Mouse (Mus musculus): Measurements from ENCODE around the gene Fam198a.

Gene Fam198a

DNA sequence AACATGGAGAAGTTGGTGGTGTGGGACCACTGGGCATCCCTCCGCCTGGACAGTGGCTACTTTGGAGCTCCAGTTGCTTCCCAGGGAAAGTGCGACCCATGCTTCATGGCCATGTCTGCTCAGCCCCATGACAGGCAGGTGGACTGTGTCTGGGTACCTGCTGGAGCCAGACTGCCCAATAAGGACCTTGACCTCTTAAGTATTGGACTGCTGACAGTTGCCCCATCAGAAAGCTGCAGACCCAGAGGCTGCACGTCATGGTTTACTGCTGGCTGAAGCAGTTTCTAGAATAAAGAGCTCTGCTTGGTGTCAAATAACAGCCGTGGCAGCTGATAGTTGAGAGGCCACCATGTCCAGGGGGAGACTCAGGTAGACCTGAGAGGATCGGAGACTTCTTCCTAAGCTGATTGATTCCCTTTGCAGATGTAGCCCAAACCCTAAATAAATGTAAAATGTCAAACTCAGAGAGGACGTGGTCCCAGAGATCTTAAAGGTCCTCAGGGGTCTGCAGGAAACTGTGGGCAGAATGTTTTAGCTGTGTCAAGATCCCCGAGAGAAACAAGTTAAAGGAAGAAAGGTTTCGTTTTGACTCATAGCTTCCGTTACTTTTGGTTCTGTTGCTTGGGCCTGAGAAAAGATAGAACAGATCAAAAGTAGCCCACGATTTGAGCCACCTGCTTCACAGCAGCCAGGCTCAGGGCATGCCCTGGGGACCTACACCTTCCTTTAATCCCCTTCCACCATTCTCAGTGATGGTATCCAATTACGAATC, 24.0 kb upstream of the Fam198a start:
- DNase-seq (ENCODE audit: low read depth, low spot score), result no peak

DNA sequence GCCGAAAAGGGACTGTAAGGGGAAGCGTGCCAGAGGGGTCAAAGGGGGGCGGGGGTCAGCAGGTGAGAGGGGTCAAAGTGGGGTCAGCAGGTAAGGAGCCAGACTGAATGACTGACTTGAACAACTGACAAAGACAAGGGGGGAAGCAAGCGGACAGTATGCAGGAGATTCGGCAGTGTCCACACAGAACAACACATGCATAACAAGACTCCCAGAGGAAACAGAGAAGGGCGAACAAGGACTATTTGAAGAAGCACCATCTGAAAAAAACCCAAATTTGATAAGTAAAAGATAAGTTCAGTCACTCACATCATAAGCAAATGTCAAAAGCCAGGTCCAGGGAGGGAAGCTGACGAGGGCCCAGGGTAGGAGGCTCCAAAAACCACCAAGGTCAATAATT, 23.1 kb upstream of the Fam198a start:
- no peak for DNase-seq (ENCODE audit: low read depth, low spot score)

DNA sequence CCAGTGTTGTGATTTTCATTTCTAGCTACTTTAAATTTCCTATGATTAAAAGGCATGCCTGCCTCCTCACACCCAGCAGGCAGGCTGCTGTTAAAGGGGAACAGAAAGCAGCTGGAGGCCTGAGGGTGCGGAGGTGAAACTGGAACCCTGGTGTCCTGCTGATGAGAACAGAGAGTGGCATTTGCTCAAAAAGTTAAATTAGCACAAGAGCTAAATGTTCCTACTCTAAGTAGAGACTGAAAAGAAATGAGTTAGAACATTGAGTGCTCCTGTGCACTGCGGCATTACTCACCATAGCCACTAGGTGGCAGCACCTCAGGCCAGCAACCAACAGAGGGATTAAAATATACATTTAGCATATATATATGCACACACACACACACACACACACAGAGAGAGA, 22.3 kb upstream of the Fam198a start:
- DNase-seq (ENCODE audit: low read depth, low spot score), result peak; percentile 37

DNA sequence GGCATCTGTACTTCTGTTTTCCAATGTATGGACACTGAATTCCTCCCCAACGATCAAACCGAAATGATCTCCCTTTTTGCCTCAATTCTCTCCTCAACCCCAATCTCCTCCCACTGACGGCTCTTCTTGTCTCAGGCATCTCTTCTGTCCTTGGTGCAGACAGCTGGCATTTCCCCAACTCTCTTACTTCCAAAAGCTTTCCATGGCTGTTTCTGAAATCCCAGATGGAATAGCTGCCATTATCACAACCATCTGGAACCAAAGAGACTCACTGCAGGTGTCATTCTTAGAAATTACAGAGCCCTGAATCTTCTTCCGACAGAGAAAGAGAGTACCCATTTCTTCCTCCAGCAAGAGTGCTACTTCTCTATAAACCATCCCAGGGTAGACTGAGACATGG, 15.9 kb upstream of the Fam198a start:
- no peak for DNase-seq (ENCODE audit: low read depth, low spot score)

DNA sequence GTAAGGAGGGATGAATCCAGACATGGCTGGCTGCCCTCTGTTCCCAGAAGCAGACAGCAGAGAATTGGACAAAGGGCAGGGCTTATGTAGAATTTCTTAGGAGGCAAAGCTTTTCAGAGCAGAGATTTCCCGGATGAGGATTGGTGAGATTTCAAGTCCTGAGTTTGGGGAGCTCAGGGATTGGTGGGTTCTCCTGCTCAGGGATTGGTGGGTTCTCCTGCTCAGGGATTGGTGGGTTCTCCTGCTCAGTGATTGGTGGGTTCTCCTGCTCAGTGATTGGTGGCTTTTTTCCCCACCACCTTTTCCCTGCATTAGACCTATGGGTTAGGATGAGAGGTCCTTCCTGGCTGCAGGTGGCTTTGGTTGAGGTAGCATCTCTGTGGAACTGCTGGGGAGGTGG, 13.8 kb upstream of the Fam198a start:
- no peak for DNase-seq (ENCODE audit: low read depth, low spot score)

DNA sequence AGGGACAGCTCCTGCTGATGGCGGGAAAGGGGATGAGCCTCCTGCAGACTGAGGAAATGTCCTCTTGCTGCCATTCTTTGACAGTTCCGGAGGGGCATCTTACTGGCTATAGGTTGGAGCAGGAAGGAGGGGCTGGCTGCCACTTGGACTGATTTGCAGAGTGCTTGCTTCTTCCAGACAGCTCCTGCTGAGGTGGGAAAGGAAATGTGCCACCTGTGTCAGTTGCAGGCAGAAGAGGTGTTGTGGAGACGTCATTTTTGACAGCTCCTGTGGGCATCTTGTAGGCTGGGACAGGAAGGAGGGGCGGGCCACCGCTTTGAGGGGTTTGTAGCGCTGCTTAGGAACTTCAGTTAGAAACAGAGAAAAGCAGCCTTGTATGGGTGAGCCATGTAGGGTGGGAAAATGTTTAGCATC, 13.3 kb upstream of the Fam198a start:
- no peak for DNase-seq (ENCODE audit: low read depth, low spot score)

DNA sequence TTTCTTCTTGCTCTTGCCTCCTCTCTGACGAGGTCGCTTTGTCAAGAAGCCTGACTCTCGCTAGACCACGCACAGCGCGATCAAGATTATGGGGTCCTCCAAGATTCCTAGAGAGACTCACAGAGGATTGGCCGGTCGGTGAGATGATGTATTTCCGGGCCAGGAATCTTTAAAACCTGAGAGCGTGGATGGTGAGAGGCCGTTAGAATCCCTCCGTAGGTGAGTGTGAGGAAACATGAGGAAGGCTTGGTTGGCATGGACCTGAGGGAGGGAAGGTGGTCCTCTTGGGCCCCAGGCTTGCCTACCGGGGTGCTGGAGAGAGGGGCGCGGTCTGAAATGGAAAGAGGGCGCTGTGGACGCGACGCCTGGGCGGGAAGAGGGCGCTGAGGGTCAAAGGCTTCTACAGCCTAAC, 12.8 kb upstream of the Fam198a start:
- peak; percentile 39 for DNase-seq (ENCODE audit: low read depth, low spot score)

DNA sequence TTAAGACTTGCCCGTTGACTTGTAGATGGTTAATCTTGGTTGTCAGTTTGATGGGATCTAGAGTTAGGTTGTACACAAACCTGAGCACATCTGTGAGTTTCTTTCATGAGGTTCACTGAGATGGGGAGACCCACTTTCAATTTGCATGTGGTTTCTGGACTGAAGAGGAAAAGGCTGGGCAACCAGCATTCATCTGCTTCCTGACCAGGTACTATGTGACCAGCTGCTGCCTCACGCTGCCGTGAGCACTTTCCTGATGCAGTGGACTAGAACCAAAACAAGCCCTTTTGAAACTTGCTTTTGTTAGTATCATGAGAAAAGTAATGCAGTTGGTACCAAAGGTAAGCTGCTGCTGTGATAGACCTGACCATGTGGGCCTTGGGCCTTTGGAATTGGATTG, 7.8 kb upstream of the Fam198a start:
- DNase-seq (ENCODE audit: low read depth, low spot score), result no peak

DNA sequence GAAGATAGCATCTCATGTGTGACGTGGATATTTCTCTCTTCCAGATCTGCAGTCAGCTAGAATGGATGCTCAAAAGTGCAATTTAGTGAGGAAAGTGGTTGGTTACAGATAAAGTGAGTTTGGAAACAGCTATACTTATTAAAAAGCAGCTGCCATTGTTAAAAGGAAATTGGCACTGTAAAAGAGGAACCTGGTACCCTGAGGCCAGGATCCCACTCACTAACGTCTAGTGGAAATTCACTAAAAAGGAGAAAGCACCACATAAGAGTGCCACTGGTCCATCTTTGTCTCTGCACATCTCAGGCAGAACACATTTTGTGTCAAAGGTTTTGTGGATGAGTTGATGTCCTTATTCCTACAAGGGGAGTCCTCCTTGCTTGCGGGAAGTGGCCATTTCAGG, 7.2 kb upstream of the Fam198a start:
- DNase-seq (ENCODE audit: low read depth, low spot score), result no peak

DNA sequence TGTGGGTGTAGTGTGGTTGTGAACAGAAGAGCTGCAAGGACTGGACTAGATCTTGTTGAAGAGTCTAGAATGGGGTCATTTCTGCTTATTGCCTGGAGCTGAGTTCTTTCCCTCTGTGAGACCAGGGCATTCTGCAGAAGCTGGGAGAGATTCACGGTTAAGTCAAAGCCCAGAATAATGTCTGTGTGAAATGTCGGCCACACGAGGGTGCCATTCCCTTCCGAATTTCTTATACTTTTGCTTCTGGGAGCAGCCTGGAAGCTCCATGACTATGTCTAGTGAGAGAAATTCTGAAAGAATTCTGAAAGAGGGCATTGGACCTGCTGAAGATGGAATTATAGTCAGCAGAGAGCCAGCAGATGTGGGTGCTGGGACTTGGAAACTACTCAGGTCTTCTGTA, 3.0 kb upstream of the Fam198a start:
- DNase-seq (ENCODE audit: low read depth, low spot score), result no peak

DNA sequence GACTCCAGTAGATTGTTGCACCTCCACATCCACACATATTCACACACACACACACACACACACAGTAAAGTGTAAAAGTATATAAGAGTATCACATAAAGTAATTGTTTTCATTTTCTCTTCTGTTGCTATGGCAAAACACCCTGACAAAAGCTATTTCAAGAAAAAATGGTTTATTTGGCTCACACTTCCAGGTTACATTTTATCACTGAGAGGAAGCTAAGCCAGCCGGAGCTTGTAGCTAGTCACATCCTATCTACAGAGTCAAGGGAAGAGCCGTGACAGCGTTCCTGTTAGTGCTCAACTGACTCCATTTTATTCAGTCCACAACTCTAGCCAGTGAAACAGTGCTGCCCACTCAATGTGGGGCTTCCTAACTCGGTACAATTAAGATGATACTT, 2.4 kb upstream of the Fam198a start:
- DNase-seq (ENCODE audit: low read depth, low spot score), result no peak

DNA sequence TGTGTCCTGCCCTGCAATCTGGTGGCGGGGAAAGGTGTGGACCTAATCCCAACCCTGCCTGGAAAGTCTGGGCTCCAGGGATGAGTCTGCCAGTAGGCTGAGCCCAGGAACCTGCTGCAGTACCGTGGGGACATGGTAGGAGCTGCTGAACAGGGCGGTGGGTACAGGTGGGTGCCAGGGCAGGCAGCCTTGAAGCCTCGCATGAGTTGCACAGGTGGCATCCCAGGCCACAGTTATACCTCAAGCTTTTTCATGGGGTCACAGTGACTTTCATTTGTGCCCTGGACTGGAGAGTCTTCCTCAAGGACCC, 281 bp downstream of the Fam198a start:
- no peak for DNase-seq (ENCODE audit: low read depth, low spot score)

DNA sequence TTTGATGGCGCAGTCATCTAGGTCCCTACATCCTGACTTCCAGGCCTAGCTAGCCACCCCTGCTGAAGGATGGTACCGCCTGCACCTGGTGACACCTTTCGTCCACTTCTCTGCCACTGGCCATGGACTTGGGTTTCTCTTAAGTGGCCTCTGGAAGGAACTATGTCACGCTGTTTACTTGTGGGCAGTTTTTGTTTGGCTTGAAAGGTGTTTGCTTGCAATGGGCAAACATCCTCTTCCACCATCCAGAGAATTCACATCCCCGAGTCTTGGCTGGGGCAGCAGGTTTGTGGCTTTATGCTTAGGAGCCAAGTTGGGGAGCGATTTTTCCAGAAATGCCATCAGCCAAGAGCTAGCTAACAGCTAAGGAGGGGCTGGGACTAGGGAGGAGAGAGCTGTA, 1.8 kb downstream of the Fam198a start:
- no peak for DNase-seq (ENCODE audit: low read depth, low spot score)

DNA sequence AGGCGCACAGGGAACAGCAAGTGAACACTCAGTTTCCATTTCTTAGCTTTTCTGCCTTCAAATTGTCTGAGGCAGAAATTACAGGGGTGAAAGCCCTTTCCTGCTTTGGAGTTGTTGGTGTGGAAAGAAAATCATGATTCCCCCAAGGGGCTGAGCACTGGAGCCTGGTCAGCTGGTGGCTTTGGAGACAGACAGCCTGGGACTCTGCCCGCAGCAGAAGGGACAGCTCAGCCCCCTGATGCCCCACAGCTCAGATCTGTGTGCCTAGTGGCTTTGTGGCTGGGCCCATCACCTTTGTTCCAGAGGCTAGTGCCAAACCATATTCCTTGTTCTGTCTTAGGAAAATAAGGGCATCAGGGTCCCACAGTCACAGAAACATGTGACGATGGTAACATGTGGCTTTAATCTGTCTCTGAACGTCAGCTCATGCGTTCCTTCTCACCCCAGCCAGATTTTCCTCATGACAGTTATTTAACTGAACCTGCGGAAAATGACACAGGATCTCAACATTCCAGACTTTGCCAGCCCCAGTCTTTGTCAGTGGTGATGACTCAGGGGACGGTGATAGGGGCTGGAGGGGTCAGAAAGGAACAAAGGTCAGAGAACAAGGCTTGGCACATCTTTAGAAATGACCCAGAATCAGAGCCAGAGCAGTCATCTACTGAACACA, 9.3 kb downstream of the Fam198a start:
- DNase-seq (ENCODE audit: low read depth, low spot score), result no peak

DNA sequence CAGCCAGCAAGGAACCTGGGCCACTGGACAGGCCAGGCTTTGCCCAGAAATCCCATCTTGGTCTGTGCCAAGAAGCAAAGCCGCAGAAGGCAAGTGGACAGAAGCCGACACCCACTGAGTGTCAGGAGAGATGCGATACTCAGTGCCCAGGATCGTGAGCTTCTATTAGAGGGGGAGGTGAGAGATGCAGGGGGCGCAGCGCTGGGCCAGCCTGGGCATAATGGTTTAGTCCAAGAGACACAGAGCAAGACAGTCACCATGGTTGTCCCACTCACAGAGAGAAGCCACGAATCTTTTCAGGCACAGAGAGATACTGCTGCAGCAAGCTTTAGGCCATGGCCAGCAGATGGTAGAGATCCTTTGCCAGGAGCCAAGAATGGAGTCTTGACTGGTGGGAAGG, 14.2 kb downstream of the Fam198a start:
- DNase-seq (ENCODE audit: low read depth, low spot score), result no peak

DNA sequence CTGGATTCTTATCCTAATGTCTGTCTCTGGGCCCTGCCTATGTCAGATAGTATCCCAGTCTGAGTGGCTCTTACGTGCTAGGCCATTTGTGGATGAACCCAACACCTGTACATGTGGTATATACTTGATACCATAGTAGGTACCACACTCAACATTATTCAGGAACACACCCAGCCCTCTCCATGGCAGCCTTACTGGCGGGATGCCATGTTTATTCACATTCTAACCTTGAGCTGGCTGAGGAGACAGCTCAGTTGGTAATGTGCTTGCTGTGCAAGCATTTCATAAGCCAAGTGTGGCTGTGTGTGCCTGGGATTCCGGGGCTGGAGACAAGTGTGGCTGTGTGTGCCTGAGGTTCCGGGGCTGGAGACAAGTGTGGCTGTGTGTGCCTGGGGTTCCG, 17.5 kb downstream of the Fam198a start:
- DNase-seq (ENCODE audit: low read depth, low spot score), result no peak

DNA sequence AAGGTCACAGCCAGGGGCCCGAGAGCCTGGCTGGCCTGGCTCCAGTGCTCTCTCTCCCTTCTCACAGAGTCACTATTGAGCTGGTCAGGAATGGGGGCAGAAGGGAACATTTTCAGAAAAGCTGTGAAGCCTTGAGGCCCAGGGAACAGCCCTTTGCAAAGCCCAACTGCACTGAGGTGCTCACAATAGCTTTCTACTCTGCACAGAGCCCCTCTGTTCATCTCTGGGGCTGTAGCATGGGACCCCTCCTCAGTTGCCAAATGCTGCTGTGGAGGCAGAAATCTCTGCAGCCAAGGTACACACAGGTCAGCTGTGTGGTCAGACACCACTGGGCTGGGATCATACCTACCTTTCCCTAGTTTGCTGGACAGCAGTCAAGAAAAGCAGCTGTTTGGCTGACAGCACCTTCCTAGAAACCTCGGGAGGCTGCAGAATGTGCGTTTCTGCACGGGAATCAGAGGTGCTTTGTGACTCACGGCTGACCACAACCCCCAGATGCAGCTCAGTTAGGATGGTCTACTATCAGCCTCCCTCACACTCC, 19.1 kb downstream of the Fam198a start:
- no peak for DNase-seq (ENCODE audit: low read depth, low spot score)

DNA sequence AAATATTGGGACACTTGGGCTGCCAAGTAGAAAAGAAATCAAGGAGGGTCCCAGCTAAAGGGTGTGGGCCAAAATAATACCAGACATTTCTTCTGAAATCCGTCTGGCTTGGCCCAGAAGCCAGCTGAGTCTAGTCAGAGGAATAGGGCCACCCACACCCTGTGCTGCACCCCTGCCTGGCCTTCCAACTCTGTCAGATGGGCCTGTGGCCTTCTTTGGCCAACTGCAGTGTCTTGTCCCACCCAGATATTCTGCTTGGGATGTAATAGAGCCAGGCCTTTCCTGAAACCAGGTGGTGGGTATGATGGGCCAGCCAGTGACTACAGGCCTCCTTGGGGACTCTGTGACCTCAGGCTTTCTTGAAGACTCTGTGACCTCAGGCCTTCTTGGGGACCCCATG, 22.4 kb downstream of the Fam198a start:
- no peak for DNase-seq (ENCODE audit: low read depth, low spot score)

DNA sequence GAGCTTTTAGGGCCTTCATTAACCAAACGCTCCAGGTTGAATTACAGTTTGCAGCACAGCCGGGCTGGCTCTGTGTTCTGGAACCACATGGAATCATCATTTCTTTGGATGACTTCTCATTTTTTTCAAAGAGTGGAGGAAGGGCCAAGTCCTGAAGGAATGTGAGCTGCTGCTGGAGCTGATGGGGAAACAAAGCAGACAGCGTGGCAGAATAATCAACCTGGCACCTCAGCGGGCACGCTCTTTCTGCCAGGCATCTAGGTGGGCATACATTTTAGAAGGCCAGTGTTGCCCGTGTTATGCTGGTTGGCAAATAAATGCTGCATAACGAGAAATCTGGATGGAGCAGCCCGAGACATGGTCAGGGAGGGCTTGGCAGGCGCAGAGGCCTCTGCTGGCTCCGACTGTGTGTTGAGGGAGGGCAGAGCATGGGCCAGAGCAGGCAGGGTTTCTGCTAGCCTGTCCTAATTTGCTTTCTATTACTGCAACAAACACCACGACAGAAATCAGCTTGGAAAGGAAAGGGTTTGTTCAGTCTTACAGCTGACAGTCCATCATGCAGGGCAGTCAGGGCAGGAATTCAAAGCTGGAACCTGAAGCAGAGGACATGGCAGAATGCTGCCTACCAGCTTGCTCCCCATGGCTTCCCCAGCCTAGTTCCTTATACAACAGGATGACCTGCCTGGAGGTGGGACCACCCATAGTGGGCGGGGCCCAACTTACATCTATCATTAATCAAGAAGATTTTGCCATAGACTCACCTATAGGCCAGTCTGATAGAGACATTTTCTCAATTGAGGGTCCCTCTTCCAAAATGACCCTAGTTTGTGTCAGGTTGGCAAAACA, 23.6 kb downstream of the Fam198a start:
- no peak for DNase-seq (ENCODE audit: low read depth, low spot score)

DNA sequence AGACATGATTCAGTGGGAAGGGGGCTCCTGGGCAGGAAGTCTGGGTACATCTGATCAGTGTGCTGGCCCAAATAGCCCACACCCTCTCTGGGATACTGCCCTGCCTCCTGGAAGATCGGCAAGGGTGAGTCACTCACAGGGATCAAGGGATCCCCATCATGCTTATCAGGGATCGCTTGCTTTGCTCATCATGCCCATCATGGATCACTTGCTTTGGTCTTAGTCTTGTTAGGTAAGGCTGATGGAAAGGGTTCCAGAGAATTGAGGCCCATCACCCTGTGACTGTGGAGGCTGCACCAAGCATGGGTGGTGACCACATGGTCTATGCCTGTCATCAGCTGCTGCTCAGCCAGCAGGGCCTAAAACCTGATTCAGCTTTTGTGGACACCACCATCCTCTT, 24.5 kb downstream of the Fam198a start:
- no peak for DNase-seq (ENCODE audit: low read depth, low spot score)

DNA sequence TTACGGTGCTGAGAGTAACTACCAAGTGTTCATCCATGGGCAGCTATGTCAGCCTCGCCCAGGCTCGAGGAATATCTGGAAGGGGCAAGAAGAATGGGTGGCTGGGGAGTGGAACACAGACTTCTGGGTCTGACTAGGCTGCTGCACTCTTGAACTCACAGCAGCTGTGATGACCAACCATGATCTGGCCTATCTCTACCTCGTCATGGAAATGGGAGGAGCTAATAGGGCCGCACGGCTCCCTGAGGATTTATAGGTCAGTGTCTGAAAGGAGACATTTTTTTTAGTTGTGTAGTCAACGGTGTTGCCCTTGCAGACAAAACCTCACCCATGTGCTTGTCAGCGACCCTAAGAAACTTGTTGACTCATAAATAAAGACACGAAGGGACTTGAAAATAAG, 30.3 kb downstream of the Fam198a start:
- no peak for DNase-seq (ENCODE audit: low read depth, low spot score)

DNA sequence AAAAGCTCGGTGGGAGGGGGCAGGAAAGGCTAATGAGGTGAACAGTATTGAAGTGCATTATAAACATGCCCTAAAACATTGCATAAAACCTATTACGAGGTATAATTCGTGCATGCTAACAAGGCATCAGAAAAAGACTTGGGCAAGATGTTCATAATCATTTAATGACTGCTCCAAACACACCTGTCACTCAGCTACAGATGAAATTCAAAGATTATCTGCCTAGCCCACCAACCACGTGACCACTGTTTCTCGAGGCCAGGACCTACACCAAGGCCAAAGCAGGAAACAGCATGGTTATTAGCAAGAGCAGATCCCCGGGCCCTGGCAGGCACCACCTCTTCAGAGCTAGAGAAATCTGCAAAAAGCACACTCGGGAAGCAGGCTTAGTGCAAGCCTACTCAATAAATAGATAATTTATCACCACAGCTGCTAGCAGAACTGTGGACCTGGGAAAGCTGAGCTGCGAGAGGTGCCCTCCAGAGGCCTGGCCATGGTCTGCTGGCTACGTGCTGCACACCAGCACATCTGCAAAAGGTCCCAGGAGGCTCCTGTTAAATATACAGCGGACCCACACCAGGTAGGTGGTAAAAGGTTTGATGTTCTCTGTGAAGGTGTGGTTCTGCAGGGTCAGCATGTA, 30.8 kb downstream of the Fam198a start:
- DNase-seq (ENCODE audit: low read depth, low spot score), result no peak
